Mouse (Mus musculus) liver, embryonic 18 days (tissue): ENCODE data around the gene Prkci. TPM values are rescaled to one million over a fixed set of nuclear protein-coding genes. Genes with fewer than 3 reads are reported as not detected.

ENCODE experiments used
- polyA plus RNA-seq: library from polyadenylated mRNA; depleted of rRNA; stranded (reverse); fragments of >200 nt; gene quantifications from 2 replicates; pipeline ENCODE4 v1.2.3, GENCODE M21; 2012; rRNA removed

Prkci gene
- 5.9 and 6.9 TPM in 2 replicates for polyA plus RNA-seq

DNA sequence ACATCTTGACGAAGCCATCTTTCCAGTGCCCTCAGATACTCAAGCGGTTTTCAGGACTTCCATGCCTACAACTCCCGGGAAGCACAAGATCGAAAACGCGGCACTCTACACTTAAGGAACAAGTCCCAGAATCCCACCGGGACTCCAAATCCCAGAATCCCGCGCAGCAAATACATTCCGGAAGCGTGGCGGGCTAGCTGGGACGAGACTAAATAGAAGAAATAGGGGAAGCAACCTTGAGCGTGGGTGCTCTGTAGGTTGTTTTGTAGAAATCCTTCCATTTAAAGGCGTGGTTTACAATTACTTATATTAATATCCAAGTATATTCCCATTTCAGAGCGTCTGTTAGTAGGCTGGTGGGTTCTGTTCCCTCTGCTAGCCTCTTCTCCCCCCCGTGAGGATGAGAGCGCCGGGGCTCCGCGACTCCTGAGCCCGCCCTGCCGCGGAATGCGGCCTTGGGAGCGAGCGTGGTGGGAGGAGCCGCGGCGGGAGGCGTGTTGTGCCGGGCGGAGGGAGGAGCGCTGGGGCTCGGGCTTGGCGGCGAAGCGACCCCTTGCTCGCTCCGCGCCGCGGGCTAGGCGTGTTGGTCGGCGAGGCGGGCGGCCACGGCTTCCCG is at the start of gene Prkci:
Gene Prkci (plus strand): TSS at position 465 of the 616 bp plus-strand sequence.

DNA sequence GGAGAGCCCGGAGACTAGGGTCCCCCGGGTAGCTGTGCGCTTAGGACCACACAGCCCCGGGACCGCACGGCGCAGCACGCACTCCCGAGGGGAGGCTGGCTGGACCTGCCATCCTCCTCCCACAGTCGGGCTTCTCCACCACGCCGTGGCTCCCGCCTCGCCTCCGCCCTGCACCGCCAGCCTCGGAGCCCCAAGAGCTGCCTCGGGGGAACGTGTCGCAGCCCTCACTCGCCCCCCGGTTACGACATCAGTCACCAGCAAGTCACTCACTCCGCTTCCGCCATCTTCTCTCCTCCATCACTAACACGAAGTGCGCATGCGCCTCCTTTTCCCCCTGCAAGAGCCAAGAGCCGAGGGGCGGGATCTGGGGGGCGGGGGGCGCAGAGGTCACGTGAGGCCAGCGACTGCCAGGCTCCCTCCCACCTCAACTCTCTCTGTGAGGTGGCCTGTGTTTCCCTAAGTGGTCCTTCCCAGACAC is 26.4 kb upstream of the Prkci start, which contains the start of gene Phc3:
Gene Phc3 (minus strand): TSS at position 312 of the 478 bp plus-strand sequence.

DNA sequence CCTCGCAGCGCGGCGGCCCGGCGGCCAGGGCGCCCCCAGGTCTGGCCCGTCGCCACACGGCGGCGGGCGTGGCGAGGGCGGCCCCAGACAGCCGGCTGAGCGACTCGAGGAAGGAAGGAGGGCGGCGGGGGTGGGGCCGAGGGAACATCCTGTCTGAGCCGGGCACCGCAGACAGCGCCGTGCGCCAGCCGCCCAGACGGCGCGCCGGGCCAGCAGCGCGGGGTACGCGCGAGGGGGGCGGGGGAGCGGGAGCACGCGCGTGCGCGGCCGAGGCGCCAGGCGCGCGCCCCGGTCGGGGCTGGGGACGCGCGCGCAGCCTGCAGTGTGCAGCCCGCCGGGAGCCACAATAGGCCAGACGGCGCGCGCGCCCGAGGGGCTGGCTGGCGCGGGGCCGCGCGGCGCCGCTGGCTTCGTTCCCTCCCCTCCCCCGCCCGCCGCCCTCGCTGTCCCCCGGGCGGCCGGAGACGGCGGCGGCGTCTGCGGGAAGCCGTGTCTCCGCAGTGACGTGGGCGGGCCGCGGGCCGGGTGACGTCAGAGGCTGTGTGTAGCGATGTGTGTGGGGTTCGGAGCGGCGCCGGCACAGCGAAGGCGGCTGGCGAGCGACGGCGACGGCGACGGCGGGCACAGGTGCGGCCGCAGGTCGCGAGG is 99.1 kb downstream of the Prkci start, which contains the start of gene Skil:
Gene Skil (plus strand): TSS at position 528 of the 648 bp plus-strand sequence.

Other genes with a start within 250 kb of the Prkci start
- gene Samd7, start 249.5 kb upstream of the Prkci start, polyA plus RNA-seq: 0.02 and 0.04 TPM in 2 replicates
- 32.6 and 33.7 TPM in 2 replicates for gene Sec62, start 202.9 kb upstream of the Prkci start, polyA plus RNA-seq
- 2.5 and 3.2 TPM in 2 replicates for gene Gpr160, start 139.8 kb upstream of the Prkci start, polyA plus RNA-seq
- gene Phc3, start 26.3 kb upstream of the Prkci start, polyA plus RNA-seq: 3.3 and 4.0 TPM in 2 replicates
- gene Skil, start 99.3 kb downstream of the Prkci start, polyA plus RNA-seq: 5.4 and 6.8 TPM in 2 replicates
- 0.05 and 0.12 TPM in 2 replicates for gene Cldn11, start 154.2 kb downstream of the Prkci start, polyA plus RNA-seq